Mouse (Mus musculus): ENCODE data around the gene Rhbdd3.

- TF ChIP-seq CTCF (IDR thresholded peaks at IDR 0.05; ENCODE audit: borderline replicate concordance, insufficient read depth, low read length) (no peak), POLR2A (IDR thresholded peaks at IDR 0.05; ENCODE audit: low read depth, low read length) (no peak)
These were observed 46.4 kb upstream of the Rhbdd3 start for GRCm38 (mm10) chr11:5052200-5052854.

All from embryonic fibroblast, embryonic 13.5 days (primary cell).